Comparison of ENCODE assay signal across 7 mouse cellular contexts in genomic region chr7:55793952-55794603, GRCm38 (mm10). TPM values are rescaled to one million over a fixed set of nuclear protein-coding genes. Genes with fewer than 3 reads are reported as not detected.
A peak's percentile ranks its signal among the peaks of the same experiment; 100 is the strongest.
DNase-seq lines count a peak whose midpoint lies in the region; ATAC-seq lines count a peak whose summit lies in the region.

Tubgcp5 (plus strand) TSS chr7:55794154.

- peak; percentile 97 for DNase-seq in adrenal gland, adult 2 months
- DNase-seq in embryo, embryonic 11.5 days (ENCODE audit: low read depth, low spot score): peak; percentile 93
- DNase-seq in gastrocnemius, postnatal 36 days: peak; percentile 92 to 96
- peak; percentile 97 to 99 for DNase-seq in left cerebral cortex, postnatal 25 days (ENCODE audit: low spot score in 2 of 2)
- DNase-seq in midbrain, embryonic 10.5 days (ENCODE audit: low spot score): peak; percentile 98
- DNase-seq in right cerebral cortex, postnatal 4 days: peak; percentile 97

- no peaks in the 10 kb centered on the region for H3K9me3 ChIP-seq in intestine, embryonic 15.5 days
- no peaks in the 10 kb centered on the region for H3K9me3 ChIP-seq in midbrain, embryonic 10.5 days (replicated peaks)

- no peaks in the 10 kb centered on the region; the same call in 1 of the 2 replicates for H3K4me1 ChIP-seq in intestine, embryonic 15.5 days (replicated peaks)
- peaks cover 15% of the 10 kb centered on the region for H3K4me1 ChIP-seq in midbrain, embryonic 10.5 days

- H3K9ac ChIP-seq in intestine, embryonic 15.5 days: peak within 1 kb of the TSS; percentile 78

- 0 out of 2 replicates have a peak within 1 kb of the TSS, but pooled peaks have one; percentile 33 for H3K27ac ChIP-seq in intestine, embryonic 15.5 days
- H3K27ac ChIP-seq in midbrain, embryonic 10.5 days (replicated peaks): peak within 1 kb of the TSS; percentile 95

- peak; percentile 100 for ATAC-seq in intestine, embryonic 15.5 days

- intact Hi-C loops in gastrocnemius, postnatal 36 days (cut with DNase I): no loop called here
- intact Hi-C loops in left cerebral cortex, postnatal 25 days (cut with DNase I): no loop called here

- peaks cover 14% of the 10 kb centered on the region; the same call in 1 of the 2 replicates for H3K36me3 ChIP-seq in intestine, embryonic 15.5 days
- H3K36me3 ChIP-seq in midbrain, embryonic 10.5 days: peaks cover 35% of the 10 kb centered on the region

- WGBS in intestine, embryonic 15.5 days: under 1% methylated on average over 51 of the region's 51 CpGs
- WGBS in midbrain, embryonic 10.5 days: under 1% methylated on average over 51 of the region's 51 CpGs

- no peaks in the 10 kb centered on the region for H3K27me3 ChIP-seq in intestine, embryonic 15.5 days (replicated peaks)
- H3K27me3 ChIP-seq in midbrain, embryonic 10.5 days (ENCODE audit: low read depth, poor library complexity, severe bottlenecking): no peaks in the 10 kb centered on the region

- peak within 1 kb of the TSS; percentile 51 for H3K4me2 ChIP-seq in intestine, embryonic 15.5 days (replicated peaks)

- H3K4me3 ChIP-seq in intestine, embryonic 15.5 days (replicated peaks): peak within 1 kb of the TSS; percentile 64
- H3K4me3 ChIP-seq in midbrain, embryonic 10.5 days: peak within 1 kb of the TSS; percentile 83

RNA-seq across cellular contexts. Expression of gene Tubgcp5, which starts in this region (rescaled TPM):
- total RNA-seq in adrenal gland, adult 2 months (2021): 10 to 100 TPM; 14.8 to 19.5 TPM
- polyA plus RNA-seq in adrenal gland, adult 2 months (2012; rRNA removed): 2.0 and 2.6 TPM in 2 replicates
- total RNA-seq in gastrocnemius, postnatal 36 days (2021): 1 to 10 TPM; 7.7 to 8.2 TPM
- polyA plus RNA-seq in intestine, embryonic 15.5 days (2015; fragmentation: Nextera tagmentation; extraction: Ambion mirVana): 21.5 and 21.8 TPM in 2 replicates
- 10 to 100 TPM; 30.1 to 32.9 TPM for total RNA-seq in left cerebral cortex, postnatal 25 days (2021)
- 33.1 and 37.4 TPM in 2 replicates for polyA plus RNA-seq in midbrain, embryonic 10.5 days (2016; fragmentation: Nextera tagmentation; extraction: Ambion mirVana)

Comparison
In these comparisons a context has a peak if more than half of its experiments do, and no peak if none do; other contexts are left out.
1. Peak in every context shown above with its lines: DNase-seq, ATAC-seq, H3K4me3 ChIP-seq and H3K27ac ChIP-seq.